Mouse (Mus musculus) lung, embryonic 14.5 days (tissue): Measurements from ENCODE around the gene Rpa2. TPM values are rescaled to one million over a fixed set of nuclear protein-coding genes. Genes with fewer than 3 reads are reported as not detected.

Source experiments
- ATAC-seq: fragments of 200-750 bp; cut with Nextera tagmentation; 2 replicates; pipeline ENCODE4 v1.8.0; 2017; ENCODE audit warnings: mild to moderate bottlenecking, moderate TSS enrichment, moderate library complexity; ENCODE audit not compliant: insufficient read depth
- DNase-seq: peaks from one replicate; pipeline ENCODE4 v3.0.0-alpha.2; 2015
- H3K27ac ChIP-seq: fragments of 300-500 bp; sonication (generic); 2 replicates; pipeline ENCODE4 v1.5.1; 2014; ENCODE audit warnings: low read depth, mild to moderate bottlenecking, moderate library complexity
- H3K27me3 ChIP-seq: fragments of 300-500 bp; sonication (generic); 2 replicates; pipeline ENCODE4 v1.6.1; 2014; ENCODE audit warnings: low read length, control low read depth; ENCODE audit not compliant: insufficient read depth
- H3K36me3 ChIP-seq: fragments of 300-500 bp; sonication (generic); 2 replicates; pipeline ENCODE4 v1.6.1; 2014; ENCODE audit warnings: control low read depth; ENCODE audit not compliant: insufficient read depth
- H3K4me1 ChIP-seq: fragments of 300-500 bp; sonication (generic); 2 replicates; pipeline ENCODE4 v1.6.1; 2014; ENCODE audit warnings: antibody characterized with exemption, control low read depth; ENCODE audit not compliant: insufficient read depth
- H3K4me2 ChIP-seq: fragments of 300-500 bp; sonication (generic); 2 replicates; pipeline ENCODE4 v1.6.1; 2014; ENCODE audit warnings: mild to moderate bottlenecking
- H3K4me3 ChIP-seq: fragments of 300-500 bp; sonication (generic); 2 replicates; pipeline ENCODE4 v1.5.1; 2014; ENCODE audit warnings: low read depth, low read length
- H3K9ac ChIP-seq: fragments of 300-500 bp; sonication (generic); 2 replicates; pipeline ENCODE4 v1.6.1; 2014
- H3K9me3 ChIP-seq: fragments of 300-500 bp; sonication (generic); 2 replicates; pipeline ENCODE4 v1.6.1; 2016; ENCODE audit warnings: low read depth, low read length, control low read depth
- CTCF ChIP-seq: IDR thresholded peaks from 2 replicates; pipeline ENCODE4 v1.5.1; 2016; ENCODE audit warnings: antibody characterized with exemption, low read depth
- WGBS: fragments of 180-500 bp; shearing (Covaris S2); extraction: QIAGEN DNeasy Blood & Tissue Kit; methylation state at CpG from one replicate; pipeline ENCODE4 v1.1.7; 2014; 5-methylcytosine and 5-hydroxymethylcytosine counted together
- polyA plus RNA-seq: library from polyadenylated mRNA; unstranded; fragments of >200 nt; fragmentation: Nextera tagmentation; extraction: Ambion mirVana; gene quantifications from 2 replicates; pipeline ENCODE4 v1.2.1, GENCODE M21; 2014

Gene Rpa2
- polyA plus RNA-seq, 1 experiment from 2014 or later, result 129 TPM

GRCm38 (mm10) chr4:132816855-132817254 is 48.7 kb downstream of the Rpa2 start:
- Histone ChIP-seq H3K4me1 (no peaks in the 10 kb centered on the region), H3K4me2 (no peak overlapping the region), H3K9me3 (no peaks in the 10 kb centered on the region; the same call in 1 of the 2 replicates), H3K36me3 (no peaks in the 10 kb centered on the region), H3K4me3 (no peak overlapping the region), H3K9ac (no peak overlapping the region), H3K27me3 (no peaks in the 10 kb centered on the region), H3K27ac (no peak overlapping the region)
- no peak for DNase-seq
- WGBS, result 54% methylated on average over 2 of the region's 2 CpGs
- no peak for ATAC-seq
- TF ChIP-seq CTCF, result no peak

- Histone ChIP-seq H3K36me3 (no peaks in the 10 kb centered on the region), H3K27ac (no peak overlapping the region), H3K27me3 (no peaks in the 10 kb centered on the region), H3K4me1 (no peaks in the 10 kb centered on the region), H3K4me3 (no peak overlapping the region), H3K9ac (no peak overlapping the region), H3K4me2 (no peak overlapping the region), H3K9me3 (no peaks in the 10 kb centered on the region; the same call in 1 of the 2 replicates)
- ATAC-seq, result no peak
- no peak for DNase-seq
- 52% methylated on average over 2 of the region's 2 CpGs for WGBS
- no peak for TF ChIP-seq CTCF
These were observed 50.3 kb downstream of the Rpa2 start for GRCm38 (mm10) chr4:132818442-132818841.

GRCm38 (mm10) chr4:132823614-132824366 is 55.7 kb downstream of the Rpa2 start:
- Histone ChIP-seq H3K36me3 (peaks cover 38% of the 10 kb centered on the region), H3K27ac (no peak overlapping the region), H3K27me3 (no peaks in the 10 kb centered on the region), H3K9me3 (no peaks in the 10 kb centered on the region; the same call in 1 of the 2 replicates), H3K4me2 (no peak overlapping the region), H3K4me3 (no peak overlapping the region), H3K4me1 (no peaks in the 10 kb centered on the region), H3K9ac (no peak overlapping the region)
- 70% methylated on average over 8 of the region's 8 CpGs for WGBS
- DNase-seq (peak; percentile 87), ATAC-seq (peak; percentile 49; the same call in 1 of the 2 replicates)
- peak; percentile 91 for TF ChIP-seq CTCF

Other genes starting within 250 kb of the Rpa2 start
- 1,179 and 1,189 TPM in 2 replicates for gene Atpif1, start 234.7 kb upstream of the Rpa2 start, polyA plus RNA-seq
- gene Dnajc8, start 232.8 kb upstream of the Rpa2 start, polyA plus RNA-seq, result 191 TPM in 2 replicates
- gene Ptafr, start 204.3 kb upstream of the Rpa2 start, polyA plus RNA-seq, result 0.83 and 1.1 TPM in 2 replicates
- gene Eya3, start 129.3 kb upstream of the Rpa2 start, polyA plus RNA-seq, result 29.5 and 31.6 TPM in 2 replicates
- gene Xkr8, start 35.8 kb upstream of the Rpa2 start, polyA plus RNA-seq, result 4.7 and 5.5 TPM in 2 replicates
- gene Smpdl3b, start 11.1 kb upstream of the Rpa2 start, polyA plus RNA-seq, result 7.8 and 8.4 TPM in 2 replicates
- gene Themis2, start 28.1 kb downstream of the Rpa2 start, polyA plus RNA-seq, result 1.4 and 1.8 TPM in 2 replicates
- 58.3 and 60.4 TPM in 2 replicates for gene Ppp1r8, start 74.8 kb downstream of the Rpa2 start, polyA plus RNA-seq
- gene Stx12, start 116.2 kb downstream of the Rpa2 start, polyA plus RNA-seq, result 67.4 and 68.0 TPM in 2 replicates
- gene Fam76a, start 154.2 kb downstream of the Rpa2 start, polyA plus RNA-seq, result 43.0 and 44.7 TPM in 2 replicates
- 0.46 and 0.66 TPM in 2 replicates for gene Fgr, start 205.8 kb downstream of the Rpa2 start, polyA plus RNA-seq
- 10.2 and 10.5 TPM in 2 replicates for gene Ahdc1, start 242.9 kb downstream of the Rpa2 start, polyA plus RNA-seq